Mouse (Mus musculus): ENCODE results near the gene AY074887. TPM values are rescaled to one million over a fixed set of nuclear protein-coding genes. Genes with fewer than 3 reads are reported as not detected.

Gene AY074887
- total and polyA plus RNA-seq, 2 experiments from 2014 or later, result 1.2 TPM; not detected in 1

DNA sequence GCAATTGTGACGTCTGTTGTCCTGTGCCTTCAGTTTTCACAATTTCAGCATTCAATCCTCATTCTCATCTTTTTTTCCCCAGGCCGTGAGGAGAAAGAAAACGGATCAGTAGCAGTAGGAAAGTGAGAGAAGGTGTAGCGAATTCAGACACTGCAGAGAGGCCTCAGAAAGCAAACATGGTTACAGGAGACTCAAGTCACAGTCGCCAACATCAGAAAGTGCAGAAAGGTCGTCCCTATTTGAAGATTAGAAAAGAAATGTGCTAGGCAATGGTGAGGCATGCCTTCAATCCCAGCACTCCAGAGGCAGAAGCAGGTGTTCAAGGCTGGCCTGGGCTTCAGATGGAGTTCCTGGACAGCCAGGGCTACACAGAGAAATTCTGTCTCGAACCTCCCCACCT is 35.2 kb downstream of the AY074887 start:
- no peak for ATAC-seq (ENCODE audit: low FRiP score)
- H3K9me3 ChIP-seq (ENCODE audit: low read length), result no peaks in the 10 kb centered on the region
- no peak overlapping the region for H3K4me2 ChIP-seq (ENCODE audit: low read depth, low read length, poor library complexity, severe bottlenecking)
- DNase-seq (ENCODE audit: low spot score), result no peak
- TF ChIP-seq CTCF (IDR thresholded peaks at IDR 0.05), result no peak
- H3K27ac ChIP-seq (ENCODE audit: low read depth, low read length), result no peak overlapping the region
- H3K27me3 ChIP-seq (ENCODE audit: insufficient read depth, low read length), result no peaks in the 10 kb centered on the region
- H3K4me1 ChIP-seq (ENCODE audit: insufficient read depth, low read length), result no peaks in the 10 kb centered on the region
- 65% methylated on average over 7 of the region's 7 CpGs for WGBS
- no peaks in the 10 kb centered on the region; the same call in 1 of the 2 replicates for H3K36me3 ChIP-seq (ENCODE audit: insufficient read depth, low read length)
- H3K9ac ChIP-seq (replicated peaks; ENCODE audit: low read length, poor library complexity, severe bottlenecking), result no peak overlapping the region
- no peak overlapping the region for H3K4me3 ChIP-seq (ENCODE audit: low read depth, low read length)

DNA sequence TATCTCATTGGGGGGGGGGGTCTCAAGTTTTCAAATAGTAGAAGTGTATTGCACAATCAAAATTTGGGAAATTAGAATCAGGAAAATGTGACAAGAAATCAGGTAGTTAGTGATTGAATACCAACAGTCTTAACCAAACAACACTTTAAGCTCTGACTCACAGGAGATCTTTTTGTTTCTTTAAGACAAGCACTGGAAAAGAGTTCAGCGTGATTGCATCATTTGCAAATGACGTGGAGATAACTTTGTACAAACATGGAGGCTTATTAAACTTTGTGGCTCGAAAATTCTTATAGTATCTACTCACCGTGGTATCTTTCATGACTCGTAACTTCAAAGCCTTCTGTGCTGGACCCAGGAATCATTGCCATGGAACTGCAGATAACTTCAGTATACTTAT is 41.4 kb downstream of the AY074887 start:
- ATAC-seq (ENCODE audit: low FRiP score) (no peak), DNase-seq (ENCODE audit: low spot score) (no peak)
- Histone ChIP-seq H3K27ac (ENCODE audit: low read depth, low read length) (no peak overlapping the region), H3K27me3 (ENCODE audit: insufficient read depth, low read length) (no peaks in the 10 kb centered on the region), H3K4me2 (ENCODE audit: low read depth, low read length, poor library complexity, severe bottlenecking) (no peak overlapping the region), H3K4me3 (ENCODE audit: low read depth, low read length) (no peak overlapping the region), H3K9me3 (ENCODE audit: low read length) (no peaks in the 10 kb centered on the region), H3K9ac (replicated peaks; ENCODE audit: low read length, poor library complexity, severe bottlenecking) (no peak overlapping the region), H3K4me1 (ENCODE audit: insufficient read depth, low read length) (no peaks in the 10 kb centered on the region), H3K36me3 (ENCODE audit: insufficient read depth, low read length) (peaks cover 12% of the 10 kb centered on the region)
- TF ChIP-seq CTCF (IDR thresholded peaks at IDR 0.05), result no peak
- 95% methylated on average over 5 of the region's 5 CpGs for WGBS

Other genes starting within 250 kb of the AY074887 start
- 43.7 and 47.3 TPM in 2 replicates for gene Wdr61, start 216.5 kb downstream of the AY074887 start, total RNA-seq (2014; rRNA removed)
- gene Wdr61, start 216.5 kb downstream of the AY074887 start, polyA plus RNA-seq (2015; fragmentation: Nextera tagmentation; extraction: Ambion mirVana), result 83.9 and 86.3 TPM in 2 replicates
- 18.4 and 20.4 TPM in 2 replicates for gene Crabp1, start 186.2 kb downstream of the AY074887 start, total RNA-seq (2014; rRNA removed)
- gene Crabp1, start 186.2 kb downstream of the AY074887 start, polyA plus RNA-seq (2015; fragmentation: Nextera tagmentation; extraction: Ambion mirVana), result 26.3 and 33.1 TPM in 2 replicates
- 38.5 and 58.1 TPM in 2 replicates for gene Ireb2, start 87.2 kb downstream of the AY074887 start, total RNA-seq (2014; rRNA removed)
- 16.5 and 18.5 TPM in 2 replicates for gene Ireb2, start 87.2 kb downstream of the AY074887 start, polyA plus RNA-seq (2015; fragmentation: Nextera tagmentation; extraction: Ambion mirVana)
- gene Hykk, start 33.7 kb downstream of the AY074887 start, total RNA-seq (2014; rRNA removed), result 1.4 and 2.5 TPM in 2 replicates
- 1.2 and 1.3 TPM in 2 replicates for gene Hykk, start 33.7 kb downstream of the AY074887 start, polyA plus RNA-seq (2015; fragmentation: Nextera tagmentation; extraction: Ambion mirVana)
- gene Psma4, start 208 bp downstream of the AY074887 start, total RNA-seq (2014; rRNA removed), result 188 and 640 TPM in 2 replicates
- gene Psma4, start 208 bp downstream of the AY074887 start, polyA plus RNA-seq (2015; fragmentation: Nextera tagmentation; extraction: Ambion mirVana), result 231 and 243 TPM in 2 replicates
- gene Chrna5, start 29.9 kb upstream of the AY074887 start, total RNA-seq (2014; rRNA removed), result 3.1 and 3.8 TPM in 2 replicates
- gene Chrna5, start 29.9 kb upstream of the AY074887 start, polyA plus RNA-seq (2015; fragmentation: Nextera tagmentation; extraction: Ambion mirVana), result 1.8 and 2.1 TPM in 2 replicates
- gene Chrna3, start 75.6 kb upstream of the AY074887 start, total RNA-seq (2014; rRNA removed), result 9.6 and 12.1 TPM in 2 replicates
- gene Chrna3, start 75.6 kb upstream of the AY074887 start, polyA plus RNA-seq (2015; fragmentation: Nextera tagmentation; extraction: Ambion mirVana), result 15.8 and 16.5 TPM in 2 replicates
- 2.0 and 5.0 TPM in 2 replicates for gene Chrnb4, start 97.8 kb upstream of the AY074887 start, total RNA-seq (2014; rRNA removed)
- gene Chrnb4, start 97.8 kb upstream of the AY074887 start, polyA plus RNA-seq (2015; fragmentation: Nextera tagmentation; extraction: Ambion mirVana), result 2.4 and 2.5 TPM in 2 replicates
- 28.1 and 36.3 TPM in 2 replicates for gene Ube2q2, start 197.9 kb upstream of the AY074887 start, total RNA-seq (2014; rRNA removed)
- 33.5 and 34.5 TPM in 2 replicates for gene Ube2q2, start 197.9 kb upstream of the AY074887 start, polyA plus RNA-seq (2015; fragmentation: Nextera tagmentation; extraction: Ambion mirVana)